Mouse (Mus musculus): ENCODE measurements around the gene Sgcg.
A peak's percentile ranks its signal among the peaks of the same experiment; 100 is the strongest.

Gene Sgcg

DNA sequence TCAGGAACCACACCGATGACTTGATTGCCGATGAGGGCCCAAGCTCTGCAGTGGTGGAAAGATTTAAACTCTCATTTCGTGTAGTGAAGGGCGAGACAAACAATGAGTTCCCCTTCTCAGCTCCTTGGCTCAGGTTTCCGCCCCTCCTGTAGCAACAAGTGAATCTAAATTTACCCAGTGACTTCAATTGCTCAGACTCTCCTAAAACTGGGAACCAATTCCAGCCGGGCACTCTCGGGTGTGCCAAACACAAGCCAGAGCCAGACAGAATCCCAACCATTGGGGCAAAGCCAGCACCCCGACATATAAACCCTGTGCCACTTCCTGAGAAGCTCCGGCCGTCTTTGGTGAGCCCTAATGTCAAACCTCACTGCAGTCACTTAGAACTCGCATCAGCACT lies at the start of gene Sgcg:
Gene Sgcg (minus strand): TSS at position 139 of the 400 bp plus-strand sequence.
- DNase-seq, result no peak

DNA sequence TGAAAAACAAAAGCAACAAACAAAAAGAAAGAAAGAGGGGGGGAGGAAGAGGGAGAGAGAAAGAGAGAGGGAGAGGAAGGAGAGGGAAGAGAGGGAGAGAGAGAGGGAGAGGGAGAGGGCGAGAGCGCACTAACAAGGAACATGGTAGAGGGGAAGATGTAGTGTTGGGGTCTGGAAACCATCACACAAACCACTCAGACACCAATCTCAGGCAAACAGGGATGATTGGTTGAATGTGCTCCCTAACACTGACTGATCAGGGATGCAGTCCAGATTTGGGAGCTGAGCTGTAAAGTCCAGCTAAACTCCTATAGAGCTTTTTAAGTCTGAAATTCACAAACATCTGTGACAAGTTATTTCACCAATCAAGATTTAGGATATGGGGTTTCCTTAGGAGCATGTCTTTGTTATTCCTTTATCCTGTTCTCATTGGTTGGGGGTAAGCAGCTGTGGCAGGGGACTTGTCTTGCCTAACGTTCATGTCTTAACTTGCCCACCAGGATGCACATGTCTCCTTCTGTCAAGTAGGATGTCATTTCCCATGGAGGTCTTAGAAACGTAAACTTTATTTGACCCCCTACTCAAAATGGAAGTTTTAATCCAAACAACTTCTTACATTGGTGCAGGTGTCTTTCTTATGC lies 45.8 kb upstream of the Sgcg start:
- no peak for DNase-seq

DNA sequence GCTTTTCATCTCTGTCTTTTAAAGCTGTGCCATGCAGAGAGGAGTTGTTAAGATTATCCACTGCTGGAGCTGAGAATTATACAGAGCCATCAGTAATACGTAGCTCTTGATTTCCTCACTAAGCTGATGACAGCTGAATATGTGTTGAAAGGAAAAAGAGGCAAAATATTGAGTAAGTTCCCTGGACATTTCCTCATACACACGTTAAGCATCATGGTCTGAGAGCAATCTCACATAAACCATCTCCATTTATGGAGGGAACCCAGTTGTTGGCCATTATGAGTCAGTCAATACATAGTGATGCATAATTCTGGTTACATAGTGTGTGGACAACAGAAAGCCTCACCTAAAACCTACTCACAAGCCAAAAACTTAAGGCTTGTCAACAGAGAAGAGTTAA lies 44.1 kb upstream of the Sgcg start:
- DNase-seq, result no peak

GRCm38 (mm10) chr14:61301323-61301722 lies 43.0 kb upstream of the Sgcg start:
- no peak for DNase-seq

DNA sequence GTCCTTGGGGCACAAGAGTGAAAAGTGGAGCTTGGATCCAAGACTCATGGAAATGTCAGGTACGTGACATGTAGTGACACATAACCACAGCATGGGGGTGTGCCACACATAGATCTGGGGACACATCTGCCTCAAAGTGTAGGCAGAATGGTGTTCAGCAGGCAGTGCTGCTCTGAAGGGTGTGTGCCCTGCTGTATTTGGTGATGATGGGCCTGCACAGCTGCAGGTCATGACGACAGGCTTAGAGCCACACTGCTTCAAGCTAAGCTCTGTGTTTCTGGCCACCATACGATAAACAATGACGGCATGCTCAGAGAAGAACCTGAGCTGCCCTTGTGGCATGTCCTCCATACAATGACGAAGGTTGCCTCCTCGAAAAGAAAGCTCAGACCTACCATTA lies 41.5 kb upstream of the Sgcg start:
- DNase-seq, result no peak

DNA sequence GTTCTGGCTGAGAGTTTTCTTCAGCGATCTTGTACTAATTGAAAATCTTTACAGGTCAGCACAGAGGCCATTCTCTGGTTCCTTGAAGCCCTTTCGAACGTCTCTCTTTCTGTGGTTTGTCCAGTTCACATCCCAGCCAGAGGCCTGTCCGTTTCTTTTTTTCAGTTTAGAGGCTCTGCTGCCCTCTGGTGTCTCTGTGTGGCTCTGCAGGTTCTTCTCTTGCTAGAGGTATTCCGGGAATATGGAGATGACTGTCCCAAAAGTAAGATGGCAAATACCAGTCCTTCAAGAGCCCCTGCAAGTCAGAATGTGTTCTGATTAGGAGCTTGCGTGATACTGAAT lies 36.4 kb upstream of the Sgcg start:
- DNase-seq, result peak; percentile 65

DNA sequence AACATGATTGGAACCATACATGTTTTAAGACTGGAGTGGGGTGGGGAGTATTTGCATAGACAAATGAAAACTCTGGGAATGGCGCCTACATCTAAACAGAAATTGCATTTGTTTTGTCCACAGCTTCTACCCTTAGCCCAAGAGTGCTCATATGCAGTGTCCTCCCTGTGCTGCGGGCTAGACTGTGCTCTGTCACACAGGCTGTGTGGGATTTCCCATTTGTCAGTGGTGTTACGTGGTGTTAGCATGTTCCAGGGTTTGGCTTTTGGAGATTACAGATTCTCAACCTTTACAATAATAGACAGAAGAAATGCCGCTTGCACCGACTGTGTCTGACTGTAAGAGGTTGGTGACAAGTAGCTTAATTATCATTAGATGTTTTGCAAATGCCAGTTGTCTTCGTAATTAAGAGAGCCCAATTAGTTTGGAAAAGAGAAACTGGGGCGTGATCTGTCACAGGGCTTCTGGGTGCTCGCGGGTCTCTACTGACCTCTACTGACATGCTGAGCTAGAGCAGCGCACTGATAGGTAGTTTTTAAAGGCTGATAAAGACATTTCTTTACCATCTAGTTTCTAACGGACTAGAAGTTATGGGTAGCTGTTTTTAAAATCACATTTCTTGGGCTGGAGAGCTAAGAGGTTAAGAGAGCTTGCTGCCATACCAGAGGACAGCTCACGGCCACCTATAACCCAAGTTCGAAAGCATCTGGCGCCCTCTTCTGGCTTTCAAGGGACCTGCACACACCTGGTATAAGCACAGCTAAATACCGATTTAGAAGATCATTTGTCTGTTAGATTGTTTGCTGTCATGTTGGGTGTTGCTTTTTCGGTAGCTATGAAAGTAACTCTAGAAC lies 35.8 kb upstream of the Sgcg start:
- peak; percentile 76 for DNase-seq

- peak; percentile 32 for DNase-seq
Measured at GRCm38 (mm10) chr14:61290664-61291063, 32.4 kb upstream of the Sgcg start.

DNA sequence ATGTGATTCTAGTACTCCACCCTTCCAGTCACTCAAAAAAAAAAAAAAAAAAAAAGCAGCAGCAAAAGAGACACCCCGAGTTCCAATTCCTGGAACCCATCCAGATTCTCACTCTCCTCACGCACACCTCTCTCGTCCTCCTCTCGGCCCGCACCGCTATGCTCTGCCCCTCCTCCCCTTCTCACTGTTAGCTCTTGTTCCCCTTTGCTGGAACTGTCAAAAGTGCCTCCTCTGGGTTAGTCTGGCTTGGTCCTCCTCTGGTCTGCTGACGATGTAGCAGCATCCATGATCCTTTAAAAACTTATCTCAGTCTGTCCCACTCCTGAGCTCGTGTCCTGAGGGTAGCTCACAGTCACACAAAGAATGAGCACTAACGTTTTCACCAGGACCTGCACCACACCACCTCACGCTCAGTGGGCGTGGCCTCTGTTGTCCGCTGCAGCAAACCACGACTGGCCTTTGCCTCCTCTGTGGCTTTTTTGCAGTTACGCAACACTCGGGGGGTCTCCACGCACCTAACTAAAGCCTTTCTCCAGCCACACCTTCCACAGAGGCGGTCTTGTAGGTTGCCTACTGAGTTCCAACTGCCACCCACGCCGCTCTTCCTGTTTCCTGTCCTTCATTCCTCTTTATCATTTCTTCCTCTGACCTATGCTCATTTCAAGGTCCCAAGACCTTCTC lies 30.5 kb upstream of the Sgcg start:
- DNase-seq, result no peak

DNA sequence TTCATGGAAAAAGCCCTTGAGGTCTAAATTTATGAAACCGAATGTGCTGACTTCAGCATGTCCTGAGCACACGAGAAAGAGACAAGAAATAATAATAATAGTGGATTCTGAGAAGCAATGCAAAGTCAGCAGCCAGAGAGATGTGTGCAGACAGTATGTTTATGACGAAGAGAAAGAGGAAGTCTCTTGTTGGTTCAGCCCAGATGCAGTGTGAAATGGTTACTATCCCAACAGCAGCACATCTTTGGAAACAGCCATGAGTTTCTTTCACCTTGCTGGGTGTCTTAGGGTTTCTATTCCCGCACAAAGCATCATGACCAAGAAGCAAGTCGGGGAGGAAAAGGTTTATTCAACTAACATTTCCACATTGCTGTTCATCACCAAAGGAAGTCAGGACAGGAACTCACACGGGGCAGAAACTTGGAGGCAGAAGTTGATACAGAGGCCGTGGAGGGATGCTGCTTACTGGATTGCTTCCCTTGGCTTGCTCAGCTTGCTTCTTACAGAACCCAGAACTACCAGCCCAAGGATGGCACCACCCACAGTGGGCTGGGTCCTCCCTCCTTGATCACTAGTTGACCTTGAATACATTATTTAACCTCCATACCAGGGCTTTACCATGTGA lies 20.5 kb upstream of the Sgcg start:
- DNase-seq, result no peak

GRCm38 (mm10) chr14:61277285-61277684 lies 19.0 kb upstream of the Sgcg start:
- DNase-seq, result peak; percentile 71

GRCm38 (mm10) chr14:61274414-61275198 lies 16.3 kb upstream of the Sgcg start:
- no peak for DNase-seq

- DNase-seq, result peak; percentile 26
Measured at GRCm38 (mm10) chr14:61267908-61268475, 9.7 kb upstream of the Sgcg start.

GRCm38 (mm10) chr14:61259084-61259483 lies 794 bp upstream of the Sgcg start:
- DNase-seq, result no peak

DNA sequence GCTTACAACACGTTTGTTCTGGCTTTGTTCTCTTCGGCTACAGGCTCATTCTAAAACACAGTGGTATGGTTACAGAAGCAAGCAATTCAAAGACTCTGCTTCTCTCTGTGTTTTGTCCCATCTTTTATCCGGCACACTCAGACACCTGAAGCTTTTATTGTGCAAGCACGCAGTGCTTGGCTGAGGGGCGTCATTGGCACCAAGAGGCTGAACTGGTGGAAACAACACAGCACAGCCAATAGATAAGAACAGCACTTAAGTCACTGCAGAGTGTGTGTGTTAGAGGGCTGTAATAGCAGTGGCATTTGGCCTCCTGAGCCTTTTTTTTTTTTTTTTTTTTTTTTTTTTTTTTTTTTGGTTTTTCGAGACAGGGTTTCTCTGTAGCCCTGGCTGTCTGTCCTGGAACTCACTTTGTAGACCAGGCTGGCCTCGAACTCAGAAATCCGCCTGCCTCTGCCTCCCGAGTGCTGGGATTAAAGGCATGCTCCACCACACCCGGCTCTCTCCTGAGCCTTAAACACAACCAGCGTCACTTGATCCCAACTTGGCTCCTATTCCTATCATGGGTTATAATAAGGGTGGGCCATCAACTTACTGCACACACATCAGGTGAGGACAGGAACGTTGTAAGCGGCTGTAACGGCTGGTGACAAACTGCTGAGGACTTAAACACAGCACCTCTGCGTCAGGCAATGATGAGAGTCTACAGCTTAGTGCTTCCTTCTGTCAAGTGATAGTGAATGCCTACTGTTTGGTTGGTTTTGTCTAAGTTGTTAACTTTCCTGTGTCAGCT lies 5.5 kb downstream of the Sgcg start:
- no peak for DNase-seq

GRCm38 (mm10) chr14:61246444-61246843 lies 11.8 kb downstream of the Sgcg start:
- DNase-seq, result no peak

DNA sequence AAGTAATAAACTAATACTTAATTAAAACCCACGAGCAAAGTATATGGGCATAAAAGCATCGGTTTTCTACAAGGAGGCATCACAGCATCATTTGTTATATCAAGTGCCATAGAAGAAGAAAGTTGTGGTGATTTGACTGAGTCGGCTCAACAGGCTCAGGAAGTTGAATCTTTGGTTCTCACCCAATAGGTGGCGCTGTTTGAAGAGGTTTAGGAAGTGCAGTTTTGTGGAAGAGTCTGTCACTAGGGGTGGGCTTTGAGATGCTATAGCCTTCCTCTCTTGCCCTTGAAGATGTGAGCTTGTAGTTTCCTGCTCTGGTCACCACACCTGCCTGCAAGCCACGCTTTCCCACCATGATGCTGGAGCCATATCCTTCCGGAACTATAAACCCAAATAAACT lies 15.7 kb downstream of the Sgcg start:
- DNase-seq, result peak; percentile 37

DNA sequence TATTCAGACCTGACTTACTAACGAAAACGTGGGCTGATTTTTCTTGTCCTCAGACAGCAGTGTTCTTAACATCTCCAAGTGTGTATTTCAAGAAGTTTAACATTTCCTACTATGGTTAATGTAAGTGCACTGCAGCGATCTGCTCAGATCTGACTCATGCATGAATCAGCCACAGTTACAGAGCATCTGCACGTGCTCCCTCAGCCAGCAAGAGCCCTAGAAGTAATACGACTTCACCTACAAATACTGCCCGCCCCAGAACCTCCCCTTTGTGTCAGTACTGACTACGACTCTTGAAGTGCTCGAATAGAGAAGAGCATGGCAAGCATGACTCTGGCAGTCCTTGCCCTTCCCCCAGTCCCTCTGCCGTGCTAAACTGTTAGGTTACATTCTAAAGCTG lies 19.5 kb downstream of the Sgcg start:
- DNase-seq, result no peak

DNA sequence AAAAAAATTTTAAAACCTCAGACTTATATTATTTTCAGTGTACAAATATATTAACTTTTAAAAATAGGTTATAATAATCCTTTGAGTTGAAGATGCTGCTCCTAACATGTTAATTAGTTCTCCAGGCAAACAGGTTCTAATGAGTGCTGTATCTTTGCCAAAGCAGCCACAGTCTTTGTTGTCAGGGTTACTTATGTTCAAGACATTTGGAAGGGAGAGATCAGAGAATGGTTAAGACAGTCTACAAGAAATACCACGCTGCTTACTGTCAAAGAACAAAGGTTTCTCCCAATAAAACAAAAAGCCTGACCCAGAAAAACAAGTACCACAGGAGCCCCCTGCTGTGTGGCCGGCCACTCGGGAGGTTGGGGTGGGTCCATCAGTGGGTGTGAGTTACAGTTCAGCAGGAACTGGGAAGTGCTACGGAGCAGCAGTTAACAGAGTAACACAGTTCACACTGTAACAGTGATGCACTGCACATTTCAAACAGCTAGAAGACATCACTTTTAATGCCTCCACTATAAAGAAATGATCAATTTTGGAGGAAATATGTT lies 21.1 kb downstream of the Sgcg start:
- DNase-seq, result no peak

DNA sequence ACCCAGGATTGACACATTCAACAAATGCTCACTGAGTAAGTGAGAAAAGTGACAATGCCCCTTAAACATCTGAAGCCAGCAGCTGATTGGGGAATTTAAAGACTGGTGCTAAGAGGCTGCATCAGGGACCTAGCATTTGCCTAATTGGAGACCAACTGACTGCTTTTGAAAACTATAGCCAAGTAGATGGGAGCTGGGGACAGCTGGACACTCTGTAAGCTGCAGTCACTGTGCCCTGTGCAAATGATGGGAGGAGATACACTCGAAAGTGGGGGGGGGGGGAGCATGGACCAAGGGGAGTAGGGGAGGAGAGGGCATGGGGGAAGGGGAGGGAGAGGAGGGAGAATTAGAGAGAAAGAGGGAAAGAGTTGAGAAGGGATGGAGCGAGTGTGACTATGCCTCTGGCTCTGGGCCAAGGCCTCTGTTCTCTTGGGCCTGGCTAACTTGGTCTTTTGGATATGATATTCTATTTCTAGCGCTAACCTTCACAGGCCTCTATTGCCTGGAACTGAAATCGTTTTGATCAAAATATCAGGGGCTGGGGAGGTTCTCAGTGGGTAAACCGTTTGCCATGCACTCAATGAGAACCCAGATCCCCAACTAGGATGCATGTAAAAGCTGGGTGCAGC lies 22.3 kb downstream of the Sgcg start:
- peak; percentile 5 for DNase-seq

All from lung, postnatal 14 days (tissue).